Mouse (Mus musculus): Measurements from ENCODE around the gene Ubb. TPM values are rescaled to one million over a fixed set of nuclear protein-coding genes. Genes with fewer than 3 reads are reported as not detected.

Gene Ubb
- polyA plus RNA-seq, 1 experiment = 2,384 TPM

DNA sequence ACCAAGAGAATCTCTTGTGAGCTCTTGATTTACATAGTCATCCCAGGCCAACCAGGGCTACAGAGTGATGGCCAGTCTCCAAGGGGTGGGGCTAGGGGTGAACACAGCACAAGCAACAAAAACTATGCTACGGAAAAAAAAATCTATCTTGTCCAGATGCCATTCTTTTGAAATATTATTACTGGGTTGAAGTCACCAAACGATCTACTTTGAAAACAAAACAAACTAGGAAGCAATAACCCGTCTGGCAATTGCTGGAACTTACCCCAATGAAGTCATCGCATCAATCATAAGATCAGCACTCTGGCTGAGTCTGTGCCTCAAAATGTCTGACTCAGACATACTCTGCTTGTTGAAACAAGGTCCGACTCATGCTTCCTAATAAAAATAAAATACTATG, 1.2 kb upstream of the Ubb start:
- Histone ChIP-seq H3K4me3 (ENCODE audit: control insufficient read depth, insufficient read depth, low read length) (no peak overlapping the region), H3K27me3 (ENCODE audit: control insufficient read depth, insufficient read depth, low read length) (no peaks in the 10 kb centered on the region), H3K4me1 (replicated peaks; ENCODE audit: control insufficient read depth, insufficient read depth, low read length) (no peaks in the 10 kb centered on the region; the same call in 1 of the 2 replicates), H3K36me3 (ENCODE audit: control insufficient read depth, insufficient read depth, low read length) (peaks cover 18% of the 10 kb centered on the region), H3K27ac (ENCODE audit: control insufficient read depth, insufficient read depth, low read length) (no peak overlapping the region; the same call in 1 of the 2 replicates)
- 7% methylated on average over 5 of the region's 5 CpGs for WGBS
- TF ChIP-seq CTCF (IDR thresholded peaks at IDR 0.05; ENCODE audit: borderline replicate concordance, control insufficient read depth, extremely low read depth, insufficient read depth, low read length, poor library complexity) (no peak), POLR2A (IDR thresholded peaks at IDR 0.05; ENCODE audit: control insufficient read depth, extremely low read depth, insufficient read depth, low read length, poor library complexity) (no peak)
- peak; percentile 19 for DNase-seq

DNA sequence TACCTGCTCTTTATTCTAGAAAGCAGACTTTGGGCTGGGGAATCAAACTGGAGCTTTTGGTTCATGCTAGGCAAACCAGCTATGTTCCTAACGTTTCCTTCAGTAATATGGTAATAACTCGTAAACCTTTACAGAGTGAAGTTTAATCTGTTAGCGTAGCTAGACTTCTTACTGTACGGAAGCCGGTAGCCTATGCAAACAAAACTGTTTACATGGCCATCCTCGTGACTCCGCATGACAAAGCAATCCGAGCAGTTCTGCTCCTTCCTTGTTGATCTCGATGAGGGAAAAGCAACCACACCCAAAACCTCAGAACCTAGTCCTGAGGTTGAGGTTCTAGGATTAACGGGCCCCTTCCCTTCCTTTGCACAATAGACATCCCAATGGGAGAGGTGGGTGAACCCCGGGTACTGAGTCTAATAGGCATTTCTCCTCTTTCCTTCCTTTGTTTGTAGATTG, 715 bp upstream of the Ubb start:
- WGBS = under 1% methylated on average over 11 of the region's 11 CpGs
- H3K36me3 ChIP-seq (ENCODE audit: control insufficient read depth, insufficient read depth, low read length) = peaks cover 21% of the 10 kb centered on the region
- no peaks in the 10 kb centered on the region; the same call in 1 of the 2 replicates for H3K4me1 ChIP-seq (replicated peaks; ENCODE audit: control insufficient read depth, insufficient read depth, low read length)
- no peaks in the 10 kb centered on the region for H3K27me3 ChIP-seq (ENCODE audit: control insufficient read depth, insufficient read depth, low read length)
- H3K27ac ChIP-seq (ENCODE audit: control insufficient read depth, insufficient read depth, low read length) = peak overlapping the region; percentile 85
- TF ChIP-seq CTCF (IDR thresholded peaks at IDR 0.05; ENCODE audit: borderline replicate concordance, control insufficient read depth, extremely low read depth, insufficient read depth, low read length, poor library complexity) = no peak
- no peak for TF ChIP-seq POLR2A (IDR thresholded peaks at IDR 0.05; ENCODE audit: control insufficient read depth, extremely low read depth, insufficient read depth, low read length, poor library complexity)
- peak; percentile 61 for DNase-seq
- H3K4me3 ChIP-seq (ENCODE audit: control insufficient read depth, insufficient read depth, low read length) = peak overlapping the region; percentile 90

DNA sequence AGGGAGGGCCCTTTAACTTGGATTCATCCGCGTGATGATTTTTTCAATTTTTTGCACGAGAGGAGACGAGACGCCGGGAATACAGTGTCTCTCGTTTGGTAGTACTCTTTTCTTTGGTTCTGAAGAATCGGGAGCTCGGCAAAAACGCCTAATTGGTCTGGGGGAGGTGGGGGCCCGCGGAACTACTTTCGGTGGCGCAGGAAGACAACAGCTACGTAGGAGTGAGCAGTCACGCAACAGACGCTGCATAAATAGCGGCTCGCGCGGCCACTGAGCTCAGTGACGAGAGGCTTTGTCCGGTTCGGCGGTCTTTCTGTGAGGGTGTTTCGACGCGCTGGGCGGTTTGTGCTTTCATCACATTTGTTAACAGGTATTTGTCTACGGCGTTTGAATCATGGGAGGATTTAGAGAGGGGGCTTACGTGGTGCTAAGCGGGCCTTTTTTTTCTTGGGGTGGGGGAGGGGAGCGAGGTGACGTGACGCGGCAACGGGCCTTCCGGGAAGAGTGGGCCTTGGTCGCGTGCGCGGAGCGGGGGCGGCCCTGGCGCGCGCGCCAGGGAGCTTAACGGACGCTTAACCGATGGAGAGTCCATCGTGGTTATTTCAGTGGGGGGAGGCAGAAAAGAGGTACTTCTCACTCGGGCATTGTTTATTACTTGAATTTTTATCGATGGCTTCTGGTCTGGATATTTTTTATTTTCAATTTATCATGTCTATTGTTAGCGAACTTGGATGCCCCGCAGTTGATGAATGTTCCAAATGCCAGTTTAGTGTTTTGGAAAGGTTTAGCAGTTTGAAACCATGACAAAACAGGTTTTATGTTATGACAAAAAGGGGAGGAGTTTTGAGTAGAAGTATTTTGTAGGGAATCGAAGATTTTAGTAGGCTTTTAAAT, 502 bp downstream of the Ubb start:
- H3K4me3 ChIP-seq (ENCODE audit: control insufficient read depth, insufficient read depth, low read length) = peak overlapping the region; percentile 56
- WGBS = under 1% methylated on average over 58 of the region's 58 CpGs
- DNase-seq = peak; percentile 85
- no peaks in the 10 kb centered on the region; the same call in 1 of the 2 replicates for H3K4me1 ChIP-seq (replicated peaks; ENCODE audit: control insufficient read depth, insufficient read depth, low read length)
- no peaks in the 10 kb centered on the region for H3K27me3 ChIP-seq (ENCODE audit: control insufficient read depth, insufficient read depth, low read length)
- TF ChIP-seq POLR2A (IDR thresholded peaks at IDR 0.05; ENCODE audit: control insufficient read depth, extremely low read depth, insufficient read depth, low read length, poor library complexity) (peak; percentile 98), CTCF (IDR thresholded peaks at IDR 0.05; ENCODE audit: borderline replicate concordance, control insufficient read depth, extremely low read depth, insufficient read depth, low read length, poor library complexity) (no peak)
- H3K36me3 ChIP-seq (ENCODE audit: control insufficient read depth, insufficient read depth, low read length) = peaks cover 21% of the 10 kb centered on the region
- peak overlapping the region; percentile 69; the same call in 1 of the 2 replicates for H3K27ac ChIP-seq (ENCODE audit: control insufficient read depth, insufficient read depth, low read length)

DNA sequence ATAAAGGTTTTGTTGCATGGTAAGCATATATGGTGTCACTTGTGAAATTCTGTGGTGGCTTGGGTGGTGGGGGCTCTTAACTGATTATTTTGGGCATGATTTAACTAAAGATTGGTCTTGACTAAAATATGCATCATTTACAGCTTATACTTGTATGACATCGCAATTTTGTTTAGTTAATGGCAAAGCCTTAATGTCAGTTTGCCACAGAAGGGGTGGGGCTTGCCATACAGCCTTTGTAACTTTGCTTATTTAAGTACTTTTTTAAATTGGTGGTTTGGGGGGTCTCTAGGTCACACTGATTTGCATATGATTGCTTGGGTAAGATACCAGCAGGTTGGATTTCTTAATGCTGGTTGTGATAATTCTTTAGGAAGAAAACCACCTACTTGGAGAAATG, 2.2 kb downstream of the Ubb start:
- H3K27ac ChIP-seq (ENCODE audit: control insufficient read depth, insufficient read depth, low read length) = no peak overlapping the region
- no peaks in the 10 kb centered on the region for H3K27me3 ChIP-seq (ENCODE audit: control insufficient read depth, insufficient read depth, low read length)
- DNase-seq = no peak
- 2% methylated on average over 1 of the region's 1 CpGs for WGBS
- H3K4me3 ChIP-seq (ENCODE audit: control insufficient read depth, insufficient read depth, low read length) = peak overlapping the region; percentile 52; the same call in 1 of the 2 replicates
- peaks cover 21% of the 10 kb centered on the region for H3K36me3 ChIP-seq (ENCODE audit: control insufficient read depth, insufficient read depth, low read length)
- H3K4me1 ChIP-seq (replicated peaks; ENCODE audit: control insufficient read depth, insufficient read depth, low read length) = no peaks in the 10 kb centered on the region; the same call in 1 of the 2 replicates
- TF ChIP-seq POLR2A (IDR thresholded peaks at IDR 0.05; ENCODE audit: control insufficient read depth, extremely low read depth, insufficient read depth, low read length, poor library complexity) (no peak), CTCF (IDR thresholded peaks at IDR 0.05; ENCODE audit: borderline replicate concordance, control insufficient read depth, extremely low read depth, insufficient read depth, low read length, poor library complexity) (no peak)

DNA sequence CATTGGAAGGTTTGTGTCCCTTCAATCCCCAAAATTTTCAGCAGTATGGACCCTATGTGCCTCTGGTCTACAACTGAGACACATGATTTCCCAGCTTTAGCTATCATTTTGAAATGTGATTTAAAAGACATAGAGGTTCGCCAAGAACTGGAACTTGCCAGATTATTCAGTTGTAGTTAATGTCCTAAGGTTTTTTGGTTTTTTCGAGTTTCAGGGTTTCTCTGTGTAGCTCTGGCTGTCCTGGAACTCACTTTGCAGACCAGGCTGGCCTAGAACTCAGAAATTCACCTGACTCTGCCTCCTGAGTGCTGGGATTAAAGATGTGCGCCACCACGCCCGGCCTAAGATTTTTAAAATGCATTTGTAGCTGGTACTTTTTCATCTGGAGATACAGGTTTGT, 2.7 kb downstream of the Ubb start:
- TF ChIP-seq POLR2A (IDR thresholded peaks at IDR 0.05; ENCODE audit: control insufficient read depth, extremely low read depth, insufficient read depth, low read length, poor library complexity) (no peak), CTCF (IDR thresholded peaks at IDR 0.05; ENCODE audit: borderline replicate concordance, control insufficient read depth, extremely low read depth, insufficient read depth, low read length, poor library complexity) (no peak)
- no peak overlapping the region for H3K27ac ChIP-seq (ENCODE audit: control insufficient read depth, insufficient read depth, low read length)
- no peak for DNase-seq
- no peaks in the 10 kb centered on the region for H3K27me3 ChIP-seq (ENCODE audit: control insufficient read depth, insufficient read depth, low read length)
- peaks cover 1% of the 10 kb centered on the region for H3K4me1 ChIP-seq (replicated peaks; ENCODE audit: control insufficient read depth, insufficient read depth, low read length)
- peak overlapping the region; percentile 13; the same call in 1 of the 2 replicates for H3K4me3 ChIP-seq (ENCODE audit: control insufficient read depth, insufficient read depth, low read length)
- WGBS = 54% methylated on average over 5 of the region's 5 CpGs
- H3K36me3 ChIP-seq (ENCODE audit: control insufficient read depth, insufficient read depth, low read length) = peaks cover 21% of the 10 kb centered on the region

DNA sequence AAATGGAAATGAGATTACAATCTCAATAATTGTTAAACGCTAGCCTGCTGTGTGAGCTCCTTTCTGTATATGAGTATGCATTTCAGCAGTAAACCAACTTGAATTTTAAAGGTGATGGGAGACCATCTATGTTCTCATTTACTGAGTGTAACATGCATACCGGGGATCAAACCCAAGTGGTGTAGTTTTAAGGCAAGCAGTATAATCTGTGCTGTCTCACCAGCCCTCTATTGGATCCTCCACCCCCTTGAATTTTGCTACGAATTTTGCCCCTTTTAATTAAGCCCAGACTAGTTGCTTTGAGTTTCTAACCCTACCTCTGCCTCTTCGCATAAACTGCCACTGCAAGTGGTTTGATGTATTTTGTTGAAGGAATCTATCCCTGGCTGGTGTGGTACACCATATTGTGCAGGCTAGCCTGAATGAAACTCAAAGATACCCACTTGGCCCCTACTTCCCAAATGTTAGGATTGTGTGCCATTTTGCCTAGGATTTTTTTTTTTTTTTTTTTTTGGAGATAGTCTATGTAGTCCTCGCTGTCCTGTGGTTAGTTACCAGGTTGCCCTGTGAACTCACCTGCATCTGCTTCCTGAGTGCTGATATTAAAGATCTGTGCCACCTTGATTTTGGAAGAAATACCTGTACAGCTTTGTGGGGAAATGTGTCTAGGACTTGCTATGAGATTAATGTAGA, 3.3 kb downstream of the Ubb start:
- peaks cover 7% of the 10 kb centered on the region for H3K4me1 ChIP-seq (replicated peaks; ENCODE audit: control insufficient read depth, insufficient read depth, low read length)
- H3K27me3 ChIP-seq (ENCODE audit: control insufficient read depth, insufficient read depth, low read length) = no peaks in the 10 kb centered on the region
- WGBS = 42% methylated on average over 5 of the region's 5 CpGs
- DNase-seq = no peak
- no peak overlapping the region for H3K27ac ChIP-seq (ENCODE audit: control insufficient read depth, insufficient read depth, low read length)
- H3K4me3 ChIP-seq (ENCODE audit: control insufficient read depth, insufficient read depth, low read length) = no peak overlapping the region
- peaks cover 21% of the 10 kb centered on the region for H3K36me3 ChIP-seq (ENCODE audit: control insufficient read depth, insufficient read depth, low read length)
- TF ChIP-seq CTCF (IDR thresholded peaks at IDR 0.05; ENCODE audit: borderline replicate concordance, control insufficient read depth, extremely low read depth, insufficient read depth, low read length, poor library complexity) (no peak), POLR2A (IDR thresholded peaks at IDR 0.05; ENCODE audit: control insufficient read depth, extremely low read depth, insufficient read depth, low read length, poor library complexity) (no peak)
